Mouse (Mus musculus) 416B (cell line): ENCODE measurements at regions not wholly inside any gene's neighbourhood (a gene's known extent, or its start where the extent isn't known, plus 50 kb on each side); places are given as distances from the start of the nearest gene placed in this dataset.

ENCODE experiments used
- DNase-seq: peaks from one replicate; pipeline ENCODE4 v3.0.0; 2011; ENCODE audit warnings: low read depth

DNA sequence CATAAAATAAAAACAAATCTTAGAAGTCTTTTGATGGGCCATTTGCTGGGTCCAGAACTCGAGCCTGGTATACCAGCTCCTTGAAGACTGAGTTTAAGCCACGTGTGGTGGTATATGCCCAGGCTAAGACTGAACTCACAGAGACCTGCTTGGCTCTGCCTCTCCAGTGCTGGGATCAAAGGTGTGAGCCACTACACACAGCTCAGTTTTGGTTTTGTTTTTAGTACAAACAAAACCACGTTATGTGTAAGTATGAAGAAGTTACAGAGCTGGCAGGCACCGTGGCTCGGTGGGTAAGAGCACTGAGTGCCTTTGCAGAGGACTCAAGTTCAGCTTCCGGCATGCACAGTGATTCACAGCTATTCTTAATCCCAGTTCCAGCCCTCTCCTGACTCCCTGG, 75.6 kb downstream of the Wdr5 start:
- no peak for DNase-seq

DNA sequence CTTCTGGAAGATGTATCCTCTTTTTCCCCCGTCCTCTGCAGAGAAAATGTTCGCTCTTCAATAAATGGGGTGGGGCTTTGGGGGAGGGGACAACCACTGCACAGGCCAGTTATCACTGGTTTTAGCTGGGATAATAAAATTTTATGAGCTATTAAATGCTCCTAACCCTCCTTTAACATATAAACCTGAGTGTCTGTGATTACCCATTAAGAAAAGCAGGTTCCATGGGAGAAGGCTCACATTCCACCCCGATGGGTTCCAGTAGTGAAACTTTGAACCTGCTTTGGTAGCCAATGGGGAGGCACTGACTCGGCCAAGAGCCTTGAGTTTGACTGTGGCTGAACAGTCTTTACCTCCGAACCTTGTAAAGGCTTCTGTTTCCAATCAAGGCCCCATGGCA, 76.7 kb downstream of the Wdr5 start:
- DNase-seq: no peak

GRCm38 (mm10) chr2:27593338-27593737, 78.4 kb downstream of the Wdr5 start:
- DNase-seq: no peak

DNA sequence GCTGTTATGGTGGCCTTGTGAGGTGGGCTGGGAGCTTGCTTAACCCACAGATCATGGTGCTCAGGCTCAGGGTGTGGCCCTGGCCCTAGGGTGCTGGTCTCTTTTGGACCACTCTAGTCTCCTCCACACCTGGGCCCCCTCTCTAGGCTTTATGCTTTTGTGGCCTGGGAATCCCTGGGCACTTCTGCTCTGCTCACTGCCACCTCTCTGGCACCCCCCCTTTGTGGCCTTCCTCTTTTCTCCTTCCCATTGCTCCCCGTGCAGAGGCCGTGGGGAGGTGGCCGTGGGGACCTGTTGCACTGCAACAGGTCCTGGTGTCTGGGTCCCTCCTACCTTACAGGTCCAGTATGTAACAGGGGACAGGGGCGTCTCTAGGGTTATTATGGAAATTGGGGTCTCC, 80.3 kb downstream of the Wdr5 start:
- no peak for DNase-seq

- DNase-seq: no peak
Measured at GRCm38 (mm10) chr2:27596217-27596616, 80.0 kb upstream of the Rxra start.

GRCm38 (mm10) chr2:27596966-27597365, 79.3 kb upstream of the Rxra start:
- no peak for DNase-seq

- DNase-seq: no peak
Measured at GRCm38 (mm10) chr2:27597901-27598300, 78.3 kb upstream of the Rxra start.

GRCm38 (mm10) chr2:27599061-27599768, 77.0 kb upstream of the Rxra start:
- DNase-seq: no peak

DNA sequence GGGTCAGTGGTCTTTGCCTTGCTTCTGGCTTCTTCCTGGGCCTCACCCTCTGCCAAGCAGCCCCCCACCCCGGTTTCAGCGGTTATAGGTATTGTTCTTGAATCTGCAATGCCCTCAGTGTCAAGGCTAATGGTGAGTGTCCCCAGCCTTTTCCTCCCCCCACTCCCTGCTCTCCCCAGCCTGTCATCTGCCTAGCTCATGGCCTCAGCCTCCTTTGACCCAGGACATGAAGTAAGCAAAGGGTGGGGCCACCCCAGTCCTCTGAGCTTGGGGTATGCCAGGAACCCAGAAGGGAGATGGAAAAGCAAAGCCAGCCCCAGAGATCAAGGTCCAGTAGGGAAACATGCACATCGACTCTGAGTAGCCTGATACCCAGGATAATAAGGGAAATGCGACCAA, 76.5 kb upstream of the Rxra start:
- no peak for DNase-seq

GRCm38 (mm10) chr2:27603333-27603732, 72.9 kb upstream of the Rxra start:
- no peak for DNase-seq

DNA sequence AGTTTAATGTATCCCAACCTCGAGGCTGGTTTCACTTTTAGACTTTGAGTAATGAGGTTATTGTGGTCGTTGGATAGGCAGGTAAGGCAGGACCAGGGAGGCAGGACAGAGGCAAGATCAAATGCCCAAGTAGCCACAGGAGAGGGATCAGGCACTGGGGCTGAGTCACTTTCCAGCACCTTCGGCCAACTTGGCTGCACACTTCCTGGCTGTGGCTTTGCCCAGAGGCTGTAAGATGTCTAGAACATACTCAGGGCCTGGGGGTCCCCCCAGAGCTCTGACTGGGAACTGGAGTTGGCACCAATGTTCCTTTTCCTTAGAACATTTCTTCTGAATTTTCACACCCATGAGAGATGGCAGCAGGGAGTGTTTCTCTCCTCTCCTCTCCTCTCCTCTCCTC, 71.7 kb upstream of the Rxra start:
- peak; percentile 73 for DNase-seq

DNA sequence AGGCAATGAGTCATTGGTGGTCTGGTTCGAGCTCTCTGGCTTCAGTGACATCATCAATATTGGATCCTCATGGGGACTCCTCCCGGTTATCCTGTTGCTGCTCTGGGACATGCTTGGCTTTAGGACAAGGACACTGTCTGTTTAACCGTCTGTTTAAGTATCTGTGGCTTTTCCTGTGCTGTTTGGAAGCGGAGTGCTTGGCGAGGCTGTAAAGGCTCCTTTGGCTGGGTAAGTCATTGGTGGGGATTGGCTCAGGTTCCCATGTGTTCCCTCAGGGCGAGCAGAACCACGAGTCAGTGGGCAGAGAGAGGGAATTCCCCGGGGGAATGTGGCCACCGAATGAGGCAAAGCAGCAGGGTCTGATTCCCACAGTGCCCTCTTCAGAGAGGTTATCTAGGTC, 69.4 kb upstream of the Rxra start:
- no peak for DNase-seq

- no peak for DNase-seq
Measured at GRCm38 (mm10) chr2:27621741-27622140, 54.5 kb upstream of the Rxra start.

DNA sequence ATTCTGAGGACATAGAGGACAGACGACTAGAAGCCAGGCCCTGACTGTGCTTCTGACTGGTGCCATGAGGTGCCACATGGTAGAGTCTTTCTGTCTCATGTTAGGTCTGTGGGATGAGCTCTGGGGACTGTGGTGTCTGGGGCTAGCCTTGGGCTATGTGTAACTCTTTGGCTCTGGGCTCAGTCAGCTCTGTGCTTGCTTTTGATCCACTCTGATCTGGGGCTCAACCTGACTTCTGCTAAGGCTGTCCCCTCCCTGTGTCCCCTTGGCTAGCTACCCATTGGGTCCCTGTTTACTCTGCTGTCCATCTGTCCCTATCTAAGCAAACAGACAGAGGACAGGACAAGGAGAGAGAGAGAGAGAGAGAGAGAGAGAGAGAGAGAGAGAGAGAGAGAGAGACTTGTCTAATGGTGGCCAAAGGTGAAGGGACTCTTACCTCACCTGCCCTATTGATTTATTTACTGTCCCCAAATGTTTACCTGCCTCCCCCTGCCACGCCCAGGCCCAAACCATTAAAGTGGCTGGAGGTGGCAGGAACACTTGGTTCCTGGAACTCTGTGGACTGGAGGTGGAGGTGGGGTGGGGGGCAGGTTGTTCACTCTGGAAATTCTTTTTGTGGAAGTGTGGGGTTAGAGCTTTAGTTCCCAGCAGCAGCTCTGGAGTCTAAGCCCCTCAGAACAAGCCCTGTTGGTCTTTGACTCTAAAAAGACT, 51.4 kb upstream of the Rxra start:
- no peak for DNase-seq
